Comparison of ENCODE assay signal across 17 mouse cellular contexts in genomic region chr19:6449841-6450240, GRCm38 (mm10). TPM values are rescaled to one million over a fixed set of nuclear protein-coding genes. Genes with fewer than 3 reads are reported as not detected.
A peak's percentile ranks its signal among the peaks of the same experiment; 100 is the strongest.
DNase-seq lines count a peak whose midpoint lies in the region; ATAC-seq and TF ChIP-seq lines count a peak whose summit lies in the region.
"Had no signal": no experiment of that assay in that cellular context is flagged by ENCODE, and none has a peak within 500 bp of the region (broad histone marks: within the 10 kb centered on the region; RNA-seq: fewer than 3 reads in every experiment).

No protein-coding gene starts in this region.

- no peaks in the 10 kb centered on the region for H3K27me3 ChIP-seq in hindbrain, embryonic 15.5 days
- no peaks in the 10 kb centered on the region for H3K27me3 ChIP-seq in hindbrain, embryonic 14.5 days (ENCODE audit: control insufficient read depth, insufficient read depth, low read length)
- H3K27me3 ChIP-seq in limb, embryonic 14.5 days (ENCODE audit: control insufficient read depth, insufficient read depth, low read length) = no peaks in the 10 kb centered on the region; the same call in 1 of the 2 replicates
- H3K27me3 ChIP-seq in limb, embryonic 10.5 days (ENCODE audit: low read depth, poor library complexity, severe bottlenecking) = peaks cover 74% of the 10 kb centered on the region
- H3K27me3 ChIP-seq in neural tube, embryonic 14.5 days (ENCODE audit: control insufficient read depth, insufficient read depth, low read length) = no peaks in the 10 kb centered on the region
- H3K27me3 ChIP-seq in embryonic facial prominence, embryonic 10.5 days (replicated peaks; ENCODE audit: low read depth, poor library complexity, severe bottlenecking) = peaks cover 71% of the 10 kb centered on the region
- H3K27me3 ChIP-seq: forebrain, embryonic 13.5 days had no signal

- no peak overlapping the region for H3K9ac ChIP-seq in hindbrain, embryonic 15.5 days
- H3K9ac ChIP-seq in hindbrain, embryonic 14.5 days = no peak overlapping the region
- 0 out of 2 replicates have a peak overlapping the region, but pooled peaks have one; percentile 4 for H3K9ac ChIP-seq in limb, embryonic 14.5 days (ENCODE audit: low read depth, low read length, severe bottlenecking)
- H3K9ac ChIP-seq in neural tube, embryonic 14.5 days (replicated peaks; ENCODE audit: low read depth, low read length) = peak overlapping the region; percentile 11
- H3K9ac ChIP-seq: forebrain, embryonic 13.5 days; forebrain, postnatal 0 days; heart, embryonic 15.5 days had no signal

- 0 out of 2 replicates have a peak overlapping the region, but pooled peaks have one; percentile 9 for H3K27ac ChIP-seq in hindbrain, embryonic 15.5 days (replicated peaks)
- no peak overlapping the region for H3K27ac ChIP-seq in hindbrain, embryonic 14.5 days
- no peak overlapping the region for H3K27ac ChIP-seq in limb, embryonic 14.5 days (replicated peaks; ENCODE audit: low read depth, low read length)
- no peak overlapping the region for H3K27ac ChIP-seq in limb, embryonic 10.5 days
- no peak overlapping the region for H3K27ac ChIP-seq in neural tube, embryonic 14.5 days (ENCODE audit: low read depth, low read length)
- H3K27ac ChIP-seq in embryonic facial prominence, embryonic 10.5 days (replicated peaks) = no peak overlapping the region
- H3K27ac ChIP-seq: forebrain, embryonic 13.5 days; heart, embryonic 15.5 days had no signal

- TF ChIP-seq POLR2A in limb, embryonic 14.5 days (IDR thresholded peaks at IDR 0.05; ENCODE audit: borderline replicate concordance, extremely low read depth, insufficient read depth, insufficient read length) = no peak

- H3K9me3 ChIP-seq in hindbrain, embryonic 15.5 days = no peaks in the 10 kb centered on the region
- no peaks in the 10 kb centered on the region for H3K9me3 ChIP-seq in hindbrain, embryonic 14.5 days (ENCODE audit: control insufficient read depth, low read length)
- H3K9me3 ChIP-seq in limb, embryonic 14.5 days (ENCODE audit: control insufficient read depth, low read length) = no peaks in the 10 kb centered on the region
- H3K9me3 ChIP-seq in limb, embryonic 10.5 days (replicated peaks) = no peaks in the 10 kb centered on the region
- no peaks in the 10 kb centered on the region for H3K9me3 ChIP-seq in neural tube, embryonic 14.5 days (ENCODE audit: control insufficient read depth, low read length)
- no peaks in the 10 kb centered on the region for H3K9me3 ChIP-seq in embryonic facial prominence, embryonic 10.5 days
- H3K9me3 ChIP-seq: forebrain, embryonic 13.5 days; heart, embryonic 15.5 days had no signal

- 76% methylated on average over 7 of the region's 7 CpGs for WGBS in hindbrain, embryonic 15.5 days
- WGBS in hindbrain, embryonic 14.5 days = 72% methylated on average over 7 of the region's 7 CpGs
- 70% methylated on average over 7 of the region's 7 CpGs for WGBS in limb, embryonic 14.5 days
- 80% methylated on average over 7 of the region's 7 CpGs for WGBS in limb, embryonic 10.5 days
- 75% methylated on average over 7 of the region's 7 CpGs for WGBS in neural tube, embryonic 14.5 days
- WGBS in embryonic facial prominence, embryonic 10.5 days = 72% methylated on average over 7 of the region's 7 CpGs

- H3K36me3 ChIP-seq in hindbrain, embryonic 15.5 days = no peaks in the 10 kb centered on the region
- no peaks in the 10 kb centered on the region for H3K36me3 ChIP-seq in hindbrain, embryonic 14.5 days (replicated peaks; ENCODE audit: control insufficient read depth, insufficient read depth)
- H3K36me3 ChIP-seq in limb, embryonic 14.5 days (ENCODE audit: control insufficient read depth, insufficient read depth, low read length) = no peaks in the 10 kb centered on the region
- H3K36me3 ChIP-seq in limb, embryonic 10.5 days = no peaks in the 10 kb centered on the region
- H3K36me3 ChIP-seq in neural tube, embryonic 14.5 days (ENCODE audit: control insufficient read depth, insufficient read depth, low read length) = no peaks in the 10 kb centered on the region
- no peaks in the 10 kb centered on the region for H3K36me3 ChIP-seq in embryonic facial prominence, embryonic 10.5 days (replicated peaks)
- H3K36me3 ChIP-seq: heart, embryonic 15.5 days had no signal

- H3K4me2 ChIP-seq in hindbrain, embryonic 15.5 days = no peak overlapping the region
- H3K4me2 ChIP-seq in hindbrain, embryonic 14.5 days (replicated peaks) = no peak overlapping the region
- H3K4me2 ChIP-seq in limb, embryonic 14.5 days (replicated peaks; ENCODE audit: low read depth, low read length, severe bottlenecking) = no peak overlapping the region
- H3K4me2 ChIP-seq in neural tube, embryonic 14.5 days (ENCODE audit: low read depth, low read length) = no peak overlapping the region
- H3K4me2 ChIP-seq: forebrain, embryonic 13.5 days; heart, embryonic 15.5 days had no signal

- no peak for DNase-seq in hindbrain, embryonic 14.5 days (ENCODE audit: low spot score)
- DNase-seq in limb, embryonic 14.5 days (ENCODE audit: low spot score) = no peak
- DNase-seq in limb, embryonic 10.5 days (ENCODE audit: low spot score) = no peak
- DNase-seq in neural tube, embryonic 10.5 days (ENCODE audit: extremely low spot score, low spot score) = no peak
- DNase-seq in embryonic facial prominence, embryonic 10.5 days (ENCODE audit: low spot score) = no peak
- DNase-seq: adrenal gland, adult 2 months; adrenal gland, postnatal 25 days; cerebellum, adult 18-20 months; cerebellum, adult 9-11 months; cerebellum, postnatal 36 days; forebrain, postnatal 0 days; gastrocnemius, postnatal 14 days; heart, postnatal 14 days had no signal

- no peak for ATAC-seq in hindbrain, embryonic 15.5 days (ENCODE audit: low FRiP score, low read depth)
- no peak for ATAC-seq in hindbrain, embryonic 14.5 days (ENCODE audit: low FRiP score)
- ATAC-seq in limb, embryonic 14.5 days (ENCODE audit: low FRiP score, low read depth) = no peak
- no peak for ATAC-seq in neural tube, embryonic 14.5 days (ENCODE audit: low read depth)
- ATAC-seq: forebrain, embryonic 13.5 days; forebrain, postnatal 0 days had no signal

- peaks cover 89% of the 10 kb centered on the region for H3K4me1 ChIP-seq in hindbrain, embryonic 15.5 days (replicated peaks)
- peaks cover 80% of the 10 kb centered on the region for H3K4me1 ChIP-seq in hindbrain, embryonic 14.5 days (replicated peaks; ENCODE audit: control insufficient read depth, insufficient read depth, low read length)
- H3K4me1 ChIP-seq in limb, embryonic 14.5 days (ENCODE audit: control insufficient read depth, insufficient read depth, low read length) = peaks cover 3% of the 10 kb centered on the region; the same call in 1 of the 2 replicates
- H3K4me1 ChIP-seq in limb, embryonic 10.5 days = peaks cover 43% of the 10 kb centered on the region
- peaks cover 48% of the 10 kb centered on the region for H3K4me1 ChIP-seq in neural tube, embryonic 14.5 days (ENCODE audit: control insufficient read depth, insufficient read depth, low read length)
- peaks cover 55% of the 10 kb centered on the region for H3K4me1 ChIP-seq in embryonic facial prominence, embryonic 10.5 days

- no peak overlapping the region for H3K4me3 ChIP-seq in hindbrain, embryonic 15.5 days
- no peak overlapping the region for H3K4me3 ChIP-seq in hindbrain, embryonic 14.5 days (replicated peaks; ENCODE audit: low read length)
- H3K4me3 ChIP-seq in limb, embryonic 14.5 days (replicated peaks; ENCODE audit: low read length) = no peak overlapping the region
- H3K4me3 ChIP-seq in limb, embryonic 10.5 days = no peak overlapping the region
- no peak overlapping the region for H3K4me3 ChIP-seq in neural tube, embryonic 14.5 days (ENCODE audit: low read depth, low read length)
- H3K4me3 ChIP-seq in embryonic facial prominence, embryonic 10.5 days = no peak overlapping the region
- H3K4me3 ChIP-seq: forebrain, embryonic 13.5 days; heart, embryonic 15.5 days had no signal

RNA-seq across cellular contexts. Expression of gene Nrxn2, which starts 31.3 kb away (rescaled TPM):
- 44.3 and 46.6 TPM in 2 replicates for polyA plus RNA-seq in hindbrain, embryonic 15.5 days (2015; fragmentation: Nextera tagmentation; extraction: Ambion mirVana)
- 60.6 and 66.4 TPM in 2 replicates for polyA plus RNA-seq in hindbrain, embryonic 14.5 days (2014; fragmentation: Nextera tagmentation; extraction: Ambion mirVana)
- polyA plus RNA-seq in limb, embryonic 14.5 days (2012; rRNA removed) = 3.6 and 6.1 TPM in 2 replicates
- polyA plus RNA-seq in limb, embryonic 14.5 days (2014; fragmentation: Nextera tagmentation; extraction: Ambion mirVana) = 1.3 and 2.6 TPM in 2 replicates
- 0.78 and 1.5 TPM in 2 replicates for polyA plus RNA-seq in limb, embryonic 10.5 days (2016; fragmentation: Nextera tagmentation; extraction: Ambion mirVana)
- polyA plus RNA-seq in neural tube, embryonic 14.5 days (2014; fragmentation: Nextera tagmentation; extraction: Ambion mirVana) = 46.3 and 66.5 TPM in 2 replicates
- 1.9 TPM in 2 replicates for polyA plus RNA-seq in embryonic facial prominence, embryonic 10.5 days (2016; fragmentation: Nextera tagmentation; extraction: Ambion mirVana)

RNA-seq across cellular contexts. Expression of gene Rasgrp2, which starts 50.7 kb away (rescaled TPM):
- polyA plus RNA-seq in hindbrain, embryonic 15.5 days (2015; fragmentation: Nextera tagmentation; extraction: Ambion mirVana) = 140 and 148 TPM in 2 replicates
- polyA plus RNA-seq in hindbrain, embryonic 14.5 days (2014; fragmentation: Nextera tagmentation; extraction: Ambion mirVana) = 89.2 and 111 TPM in 2 replicates
- polyA plus RNA-seq in limb, embryonic 14.5 days (2012; rRNA removed) = 27.6 and 38.0 TPM in 2 replicates
- 23.4 and 27.5 TPM in 2 replicates for polyA plus RNA-seq in limb, embryonic 14.5 days (2014; fragmentation: Nextera tagmentation; extraction: Ambion mirVana)
- polyA plus RNA-seq in limb, embryonic 10.5 days (2016; fragmentation: Nextera tagmentation; extraction: Ambion mirVana) = 14.6 and 16.7 TPM in 2 replicates
- 81.6 and 130 TPM in 2 replicates for polyA plus RNA-seq in neural tube, embryonic 14.5 days (2014; fragmentation: Nextera tagmentation; extraction: Ambion mirVana)
- polyA plus RNA-seq in embryonic facial prominence, embryonic 10.5 days (2016; fragmentation: Nextera tagmentation; extraction: Ambion mirVana) = 14.2 and 18.6 TPM in 2 replicates

Comparison
In these comparisons a context has a peak if more than half of its experiments do, and no peak if none do; other contexts are left out.
1. H3K9ac ChIP-seq: peak in limb, embryonic 14.5 days (single experiment) and neural tube, embryonic 14.5 days (single experiment); none in hindbrain, embryonic 15.5 days (single experiment) and hindbrain, embryonic 14.5 days (single experiment).